Mouse (Mus musculus) lung, embryonic 15.5 days (tissue): ENCODE data around the gene Id1. TPM values are rescaled to one million over a fixed set of nuclear protein-coding genes. Genes with fewer than 3 reads are reported as not detected.

ENCODE experiments used
- ATAC-seq: fragments of 200-750 bp; cut with Nextera tagmentation; 2 replicates; pipeline ENCODE4 v1.8.0; 2017; ENCODE audit warnings: moderate number of reproducible peaks, borderline replicate concordance; ENCODE audit not compliant: low FRiP score, low TSS enrichment; ENCODE audit errors: extremely low read depth
- H3K27ac ChIP-seq: fragments of 300-500 bp; sonication (generic); 2 replicates; pipeline ENCODE4 v1.5.1; 2015; ENCODE audit warnings: moderate library complexity, mild to moderate bottlenecking, inconsistent platforms
- H3K27me3 ChIP-seq: fragments of 300-500 bp; sonication (generic); 2 replicates; pipeline ENCODE4 v1.6.1; 2015; ENCODE audit warnings: inconsistent platforms
- H3K36me3 ChIP-seq: fragments of 300-500 bp; sonication (generic); 2 replicates; pipeline ENCODE4 v1.6.1; 2015; ENCODE audit warnings: inconsistent platforms
- H3K4me1 ChIP-seq: fragments of 300-500 bp; sonication (generic); 2 replicates; pipeline ENCODE4 v1.6.1; 2015; ENCODE audit warnings: inconsistent platforms
- H3K4me2 ChIP-seq: fragments of 300-500 bp; sonication (generic); 2 replicates; pipeline ENCODE4 v1.6.1; 2015; ENCODE audit warnings: inconsistent platforms, mild to moderate bottlenecking, moderate library complexity
- H3K4me3 ChIP-seq: fragments of 300-500 bp; sonication (generic); 2 replicates; pipeline ENCODE4 v1.5.1; 2015; ENCODE audit warnings: mild to moderate bottlenecking, inconsistent platforms
- H3K9ac ChIP-seq: fragments of 300-500 bp; sonication (generic); 2 replicates; pipeline ENCODE4 v1.6.1; 2015; ENCODE audit warnings: inconsistent platforms
- H3K9me3 ChIP-seq: fragments of 300-500 bp; sonication (generic); 2 replicates; pipeline ENCODE4 v1.6.1; 2016; ENCODE audit warnings: inconsistent platforms
- WGBS: fragments of 180-500 bp; shearing (Covaris S2); methylation state at CpG from one replicate; pipeline ENCODE4 v1.1.7; 2015; 5-methylcytosine and 5-hydroxymethylcytosine counted together
- polyA plus RNA-seq: library from polyadenylated mRNA; unstranded; fragments of >200 nt; fragmentation: Nextera tagmentation; extraction: Ambion mirVana; gene quantifications from 2 replicates; pipeline ENCODE4 v1.2.1, GENCODE M21; 2015

The Id1 gene
- polyA plus RNA-seq, 1 experiment from 2014 or later = 143 TPM

DNA sequence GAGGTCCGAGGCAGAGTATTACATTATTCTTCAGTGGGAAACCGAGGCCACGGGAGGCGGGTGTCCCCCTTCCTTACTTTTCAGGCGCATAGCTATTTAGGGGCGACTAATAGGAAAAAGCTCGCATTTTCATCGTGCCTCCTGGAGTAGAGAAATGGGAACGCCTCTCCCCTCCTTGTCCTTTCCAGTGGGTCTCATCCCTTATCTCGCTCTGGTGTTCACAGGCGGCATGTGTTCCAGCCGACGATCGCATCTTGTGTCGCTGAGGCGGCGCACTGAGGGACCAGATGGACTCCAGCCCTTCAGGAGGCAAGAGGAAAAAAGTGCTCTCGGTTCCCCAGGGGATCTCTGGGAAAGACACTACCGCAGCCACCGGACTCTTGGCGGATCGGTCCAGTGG, 697 bp downstream of the Id1 start:
- peak overlapping the region; percentile 56 for H3K4me3 ChIP-seq
- H3K4me2 ChIP-seq = peak overlapping the region; percentile 80
- peaks cover 71% of the 10 kb centered on the region for H3K4me1 ChIP-seq
- ATAC-seq = no peak
- H3K27me3 ChIP-seq = no peaks in the 10 kb centered on the region
- peak overlapping the region; percentile 72 for H3K9ac ChIP-seq
- no peaks in the 10 kb centered on the region for H3K36me3 ChIP-seq
- H3K27ac ChIP-seq = peak overlapping the region; percentile 96
- H3K9me3 ChIP-seq = no peaks in the 10 kb centered on the region
- under 1% methylated on average over 22 of the region's 22 CpGs for WGBS

DNA sequence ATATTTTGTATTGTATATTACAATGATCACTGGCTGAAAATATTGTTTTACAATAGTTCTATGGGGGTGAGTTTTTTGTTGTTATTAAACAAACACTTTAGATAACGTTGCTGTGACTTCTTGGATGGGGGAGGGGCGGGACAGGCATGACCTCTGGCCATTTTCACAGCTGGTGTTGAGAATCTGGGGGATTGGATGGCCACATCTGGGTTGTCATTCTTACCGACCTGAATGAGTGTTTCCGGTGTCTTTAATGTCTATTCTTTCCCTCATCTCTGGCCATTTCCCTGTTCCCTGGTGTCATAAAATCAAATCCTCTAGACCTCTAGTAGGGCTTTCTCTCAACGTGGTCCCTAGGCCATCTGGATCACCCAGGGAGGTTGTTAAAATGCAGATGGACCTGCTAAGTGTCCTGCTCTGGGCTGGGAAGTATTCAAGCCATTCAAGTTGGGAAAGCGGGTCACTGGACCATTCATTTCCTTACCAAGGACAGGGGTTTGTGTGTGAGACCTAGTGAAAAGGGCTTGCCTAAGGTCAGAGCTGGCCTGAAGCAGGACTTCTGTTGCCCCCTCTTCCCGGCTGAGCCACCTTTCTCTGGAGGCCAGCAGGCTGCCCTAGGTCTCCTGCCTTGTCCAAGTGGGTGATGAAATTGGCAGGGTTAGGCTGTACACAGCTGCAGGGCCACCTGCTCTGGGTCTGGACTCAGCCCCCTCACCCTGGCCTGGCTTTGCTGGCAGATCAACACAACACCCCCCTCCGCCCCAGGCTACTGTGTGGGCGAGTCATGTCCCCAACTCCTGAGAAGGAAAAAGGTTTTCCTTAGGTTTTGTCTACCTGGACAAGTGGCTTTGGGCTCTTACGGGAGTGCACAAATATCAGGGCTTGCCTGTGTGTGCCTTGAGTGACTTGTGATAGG, 1.5 kb downstream of the Id1 start:
- no peak for ATAC-seq
- H3K9ac ChIP-seq = peak overlapping the region; percentile 72
- no peaks in the 10 kb centered on the region for H3K9me3 ChIP-seq
- H3K4me2 ChIP-seq = peak overlapping the region; percentile 80
- 9% methylated on average over 10 of the region's 10 CpGs for WGBS
- H3K27me3 ChIP-seq = no peaks in the 10 kb centered on the region
- H3K27ac ChIP-seq = peak overlapping the region; percentile 96
- peak overlapping the region; percentile 56 for H3K4me3 ChIP-seq
- H3K4me1 ChIP-seq = peaks cover 73% of the 10 kb centered on the region
- no peaks in the 10 kb centered on the region for H3K36me3 ChIP-seq

DNA sequence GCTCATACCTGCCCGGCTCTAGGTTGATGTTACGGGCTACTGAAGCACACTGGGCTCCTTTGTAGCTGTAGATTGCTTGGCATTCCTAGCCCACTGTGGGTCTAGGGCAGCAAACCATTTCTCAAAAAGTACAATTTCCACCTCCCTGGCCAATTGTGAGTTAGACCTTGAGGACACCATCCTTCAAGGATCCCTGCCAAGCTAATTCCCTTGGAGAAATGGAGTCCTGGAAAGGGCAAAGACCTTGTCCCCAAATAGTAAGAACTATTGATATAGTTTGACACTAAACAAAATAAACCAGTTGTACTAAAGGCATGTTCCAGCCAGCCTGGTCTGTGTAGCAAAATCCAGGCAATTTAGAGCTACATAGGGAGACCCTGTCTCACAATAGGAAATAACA, 2.3 kb downstream of the Id1 start:
- ATAC-seq = no peak
- Histone ChIP-seq H3K4me2 (peak overlapping the region; percentile 80), H3K36me3 (no peaks in the 10 kb centered on the region), H3K9ac (peak overlapping the region; percentile 72), H3K27ac (peak overlapping the region; percentile 96), H3K4me3 (peak overlapping the region; percentile 56), H3K27me3 (no peaks in the 10 kb centered on the region), H3K9me3 (no peaks in the 10 kb centered on the region), H3K4me1 (peaks cover 65% of the 10 kb centered on the region)
- 41% methylated on average over 2 of the region's 2 CpGs for WGBS

DNA sequence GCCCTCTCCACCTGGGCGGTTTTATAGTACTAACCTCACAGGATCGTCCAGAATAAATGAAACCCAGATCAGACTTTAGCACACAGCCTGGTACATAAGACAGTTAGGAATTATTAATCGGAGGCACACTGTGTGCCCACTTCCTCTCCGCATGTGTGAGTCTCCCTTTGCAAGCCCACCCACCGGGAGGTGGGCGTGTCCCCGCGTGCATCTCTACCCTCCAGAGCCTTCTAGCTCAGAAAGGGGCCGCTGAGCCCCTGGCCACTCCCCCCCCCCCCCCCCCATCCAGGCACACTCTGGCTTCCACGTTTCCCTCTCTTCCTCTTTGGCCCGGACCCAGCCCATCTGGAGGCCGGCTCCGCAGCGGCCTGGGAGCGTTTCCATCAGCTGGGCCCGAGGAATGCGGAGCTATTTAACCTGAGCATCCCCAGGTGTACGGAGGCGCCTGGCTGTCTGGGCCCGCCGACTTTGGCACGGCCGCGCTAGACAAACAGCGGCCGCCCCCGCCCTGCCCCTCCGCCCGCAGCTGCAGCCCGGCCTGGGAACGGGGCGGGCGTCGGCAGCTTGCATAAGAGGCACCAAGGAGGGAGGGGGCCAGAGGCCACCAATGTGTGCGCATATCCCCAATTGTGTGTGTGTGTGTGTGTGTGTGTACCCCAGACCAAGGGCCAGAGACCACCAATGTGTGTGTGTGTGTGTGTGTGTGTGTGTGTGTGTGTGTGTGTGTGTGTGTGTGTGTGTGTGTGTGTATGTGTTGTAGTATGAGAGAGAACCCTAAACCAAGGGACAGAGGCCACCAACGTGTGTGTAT, 3.2 kb downstream of the Id1 start:
- no peaks in the 10 kb centered on the region for H3K36me3 ChIP-seq
- peak overlapping the region; percentile 96 for H3K27ac ChIP-seq
- H3K4me3 ChIP-seq = peak overlapping the region; percentile 56
- 2% methylated on average over 35 of the region's 36 CpGs for WGBS
- no peaks in the 10 kb centered on the region for H3K27me3 ChIP-seq
- peak; percentile 65 for ATAC-seq
- no peaks in the 10 kb centered on the region for H3K9me3 ChIP-seq
- peak overlapping the region; percentile 72 for H3K9ac ChIP-seq
- peak overlapping the region; percentile 80 for H3K4me2 ChIP-seq
- H3K4me1 ChIP-seq = peaks cover 56% of the 10 kb centered on the region

DNA sequence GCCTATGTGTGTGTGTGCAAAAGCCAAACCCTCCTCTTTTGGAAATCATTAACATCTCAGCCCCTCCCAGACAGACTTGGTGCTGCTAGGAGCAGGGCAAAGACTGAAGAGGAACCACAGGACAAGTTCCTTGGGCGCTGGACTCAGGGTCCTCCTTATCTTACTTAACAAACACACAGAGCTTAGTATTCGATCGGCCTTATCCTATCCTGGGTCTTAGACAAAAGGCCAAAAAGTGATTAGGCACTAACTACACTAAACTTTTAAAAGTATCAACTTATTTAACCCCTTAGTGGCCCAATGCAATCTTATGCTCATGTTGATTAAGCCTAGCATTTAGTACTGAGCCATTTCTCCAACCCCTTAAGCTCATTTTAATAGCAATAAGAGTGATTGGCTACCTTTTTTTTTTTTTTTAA, 3.8 kb downstream of the Id1 start:
- ATAC-seq = peak; percentile 33; the same call in 1 of the 2 replicates
- H3K36me3 ChIP-seq = no peaks in the 10 kb centered on the region
- H3K4me1 ChIP-seq = peaks cover 50% of the 10 kb centered on the region
- no peak overlapping the region for H3K9ac ChIP-seq
- H3K27me3 ChIP-seq = no peaks in the 10 kb centered on the region
- no peaks in the 10 kb centered on the region for H3K9me3 ChIP-seq
- 6% methylated on average over 3 of the region's 3 CpGs for WGBS
- H3K4me3 ChIP-seq = peak overlapping the region; percentile 56; the same call in 1 of the 2 replicates
- peak overlapping the region; percentile 96 for H3K27ac ChIP-seq
- peak overlapping the region; percentile 80 for H3K4me2 ChIP-seq

DNA sequence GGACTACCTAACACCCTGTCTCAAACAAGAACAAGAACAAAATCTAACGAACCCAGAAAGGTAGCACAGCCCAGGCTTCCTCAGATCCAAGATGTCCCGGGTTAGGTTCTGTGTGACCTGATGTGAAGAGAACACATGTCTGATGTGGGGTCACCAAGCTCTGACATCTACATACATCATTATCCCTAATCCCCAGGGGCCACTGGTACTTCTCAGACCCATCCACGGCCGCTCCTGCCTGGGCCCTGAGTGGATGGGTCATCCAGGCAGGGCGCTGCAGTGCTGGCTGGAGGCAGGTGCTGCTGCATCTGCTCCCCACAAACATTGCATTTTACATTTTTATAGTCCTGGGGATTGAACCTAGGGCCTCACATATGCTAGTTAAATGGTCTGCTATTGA, 4.4 kb downstream of the Id1 start:
- WGBS = 64% methylated on average over 5 of the region's 5 CpGs
- H3K27me3 ChIP-seq = no peaks in the 10 kb centered on the region
- no peaks in the 10 kb centered on the region for H3K9me3 ChIP-seq
- peak overlapping the region; percentile 96 for H3K27ac ChIP-seq
- H3K9ac ChIP-seq = no peak overlapping the region
- no peak overlapping the region for H3K4me2 ChIP-seq
- H3K36me3 ChIP-seq = no peaks in the 10 kb centered on the region
- no peak for ATAC-seq
- H3K4me3 ChIP-seq = no peak overlapping the region
- peaks cover 50% of the 10 kb centered on the region for H3K4me1 ChIP-seq

DNA sequence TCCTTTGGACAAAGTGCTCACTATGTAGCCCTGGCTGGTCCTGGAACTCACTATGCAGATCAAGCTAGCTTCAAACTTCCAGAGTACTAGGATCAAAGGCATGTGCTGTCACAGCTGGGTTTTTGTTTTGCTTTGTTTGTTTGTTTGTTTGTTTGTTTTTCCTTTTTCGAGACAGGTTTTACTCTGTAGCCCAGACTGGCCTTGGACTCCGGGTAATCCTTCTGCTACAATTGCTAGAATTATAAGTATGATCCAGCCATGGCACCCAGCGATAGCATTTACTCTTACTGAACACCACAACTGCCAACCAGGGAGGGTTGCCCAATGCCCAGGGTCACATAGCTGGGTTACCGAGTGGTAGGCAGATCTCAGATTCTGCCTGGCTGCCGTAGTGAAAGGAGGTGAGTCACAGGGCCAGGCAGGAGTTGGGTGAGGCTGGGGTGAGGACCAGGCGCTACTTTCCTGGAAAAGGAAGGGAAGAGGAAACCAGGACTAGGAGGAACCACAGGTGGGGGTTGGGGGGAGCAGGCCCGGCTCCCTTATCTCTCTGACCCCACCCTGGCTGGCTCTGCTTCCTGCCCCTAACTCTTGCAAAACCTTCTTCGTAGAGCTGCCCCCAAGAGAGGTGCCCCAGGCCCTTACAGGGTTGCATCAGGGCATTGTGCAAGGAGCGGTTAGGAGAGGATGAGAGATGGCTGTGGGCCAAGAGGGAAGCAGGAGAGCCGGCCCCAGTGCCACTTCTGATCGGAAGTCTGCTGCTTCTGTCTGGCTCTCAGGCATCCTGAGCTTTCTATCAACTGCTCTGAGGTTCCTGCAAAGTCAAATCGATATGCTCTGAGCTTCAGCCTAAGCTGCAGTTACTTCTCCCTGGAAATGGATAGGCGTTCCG, 5.3 kb downstream of the Id1 start:
- H3K36me3 ChIP-seq = no peaks in the 10 kb centered on the region
- no peaks in the 10 kb centered on the region for H3K9me3 ChIP-seq
- 18% methylated on average over 14 of the region's 14 CpGs for WGBS
- H3K9ac ChIP-seq = 0 out of 2 replicates have a peak overlapping the region, but pooled peaks have one; percentile 5
- ATAC-seq = peak; percentile 41
- H3K4me1 ChIP-seq = peaks cover 50% of the 10 kb centered on the region
- H3K4me2 ChIP-seq = peak overlapping the region; percentile 40
- peak overlapping the region; percentile 10; the same call in 1 of the 2 replicates for H3K4me3 ChIP-seq
- peak overlapping the region; percentile 96 for H3K27ac ChIP-seq
- H3K27me3 ChIP-seq = no peaks in the 10 kb centered on the region

DNA sequence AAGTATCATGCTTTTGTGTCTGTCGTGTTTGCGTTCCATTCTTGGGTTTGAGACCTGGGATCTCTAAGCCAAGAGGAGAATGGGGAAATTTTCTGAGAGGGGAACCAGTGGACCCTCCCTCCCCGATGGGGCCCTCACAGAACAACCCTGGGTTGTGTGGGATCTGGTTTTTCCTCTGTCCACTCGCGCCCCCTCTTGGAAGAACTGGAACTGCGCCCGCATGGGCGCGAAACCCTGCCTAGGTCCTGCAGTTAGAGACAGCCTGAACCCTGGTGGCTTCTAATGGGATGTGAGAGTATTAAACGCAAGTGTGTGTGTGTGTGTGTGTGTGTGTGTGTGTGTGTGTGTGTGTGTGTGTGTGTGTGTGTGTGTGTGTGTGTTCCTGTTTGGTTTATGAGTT, 6.4 kb downstream of the Id1 start:
- Histone ChIP-seq H3K36me3 (no peaks in the 10 kb centered on the region), H3K4me1 (peaks cover 49% of the 10 kb centered on the region), H3K4me2 (peak overlapping the region; percentile 40; the same call in 1 of the 2 replicates), H3K4me3 (no peak overlapping the region), H3K9ac (0 out of 2 replicates have a peak overlapping the region, but pooled peaks have one; percentile 5), H3K9me3 (no peaks in the 10 kb centered on the region), H3K27me3 (no peaks in the 10 kb centered on the region), H3K27ac (peak overlapping the region; percentile 96)
- peak; percentile 25; the same call in 1 of the 2 replicates for ATAC-seq
- WGBS = 34% methylated on average over 10 of the region's 10 CpGs

DNA sequence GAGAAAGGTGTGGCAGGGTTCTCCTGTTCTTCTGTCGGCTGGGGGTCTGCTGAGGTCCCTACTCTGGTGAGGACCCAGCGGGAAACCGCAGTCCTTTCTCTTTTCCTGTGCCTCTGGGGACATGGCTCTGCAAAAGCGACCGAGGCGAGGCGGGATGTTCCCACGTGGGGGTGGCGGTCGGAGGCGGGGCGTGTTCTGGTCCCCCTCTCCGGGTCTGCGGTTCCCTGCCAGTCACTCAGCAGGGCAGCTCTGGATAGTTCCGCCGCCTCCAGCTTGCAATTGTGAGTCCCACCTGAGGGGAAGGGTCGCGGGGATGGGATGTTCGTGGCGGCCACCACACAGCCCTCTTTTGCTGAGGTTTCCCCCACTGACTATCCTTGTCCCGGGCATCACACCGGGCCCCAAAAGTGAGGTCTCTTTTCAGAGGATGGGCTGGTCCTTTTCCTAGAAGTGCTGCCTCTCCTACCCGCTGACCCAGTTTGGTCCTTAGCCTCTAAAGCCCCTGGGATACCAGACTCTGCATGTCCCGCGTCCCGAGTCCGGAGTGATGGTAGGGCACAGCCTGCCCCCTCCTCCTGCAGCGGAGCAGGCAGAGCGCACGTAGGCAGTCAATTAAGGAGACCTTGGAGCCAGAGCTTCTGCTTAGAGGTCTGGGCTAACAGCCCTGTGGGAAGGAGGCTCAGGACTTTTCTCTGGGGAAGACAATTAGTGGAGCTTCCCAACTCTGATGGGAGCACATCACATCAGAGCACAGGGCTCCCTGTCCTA, 18.1 kb downstream of the Id1 start, which contains the start of gene Cox4i2:
TSS of gene Cox4i2 (plus strand) at position 230 of the 768 bp plus-strand sequence.
- H3K4me2 ChIP-seq = peak within 1 kb of the TSS; percentile 60
- H3K36me3 ChIP-seq = no peaks in the 10 kb centered on the region
- WGBS = 4% methylated on average over 30 of the region's 30 CpGs
- no peaks in the 10 kb centered on the region for H3K27me3 ChIP-seq
- peaks cover 31% of the 10 kb centered on the region for H3K4me1 ChIP-seq
- no peaks in the 10 kb centered on the region for H3K9me3 ChIP-seq
- ATAC-seq = peak; percentile 64; the same call in 1 of the 2 replicates
- peak within 1 kb of the TSS; percentile 30 for H3K9ac ChIP-seq
- H3K27ac ChIP-seq = no peak within 1 kb of the TSS
- H3K4me3 ChIP-seq = peak within 1 kb of the TSS; percentile 35

DNA sequence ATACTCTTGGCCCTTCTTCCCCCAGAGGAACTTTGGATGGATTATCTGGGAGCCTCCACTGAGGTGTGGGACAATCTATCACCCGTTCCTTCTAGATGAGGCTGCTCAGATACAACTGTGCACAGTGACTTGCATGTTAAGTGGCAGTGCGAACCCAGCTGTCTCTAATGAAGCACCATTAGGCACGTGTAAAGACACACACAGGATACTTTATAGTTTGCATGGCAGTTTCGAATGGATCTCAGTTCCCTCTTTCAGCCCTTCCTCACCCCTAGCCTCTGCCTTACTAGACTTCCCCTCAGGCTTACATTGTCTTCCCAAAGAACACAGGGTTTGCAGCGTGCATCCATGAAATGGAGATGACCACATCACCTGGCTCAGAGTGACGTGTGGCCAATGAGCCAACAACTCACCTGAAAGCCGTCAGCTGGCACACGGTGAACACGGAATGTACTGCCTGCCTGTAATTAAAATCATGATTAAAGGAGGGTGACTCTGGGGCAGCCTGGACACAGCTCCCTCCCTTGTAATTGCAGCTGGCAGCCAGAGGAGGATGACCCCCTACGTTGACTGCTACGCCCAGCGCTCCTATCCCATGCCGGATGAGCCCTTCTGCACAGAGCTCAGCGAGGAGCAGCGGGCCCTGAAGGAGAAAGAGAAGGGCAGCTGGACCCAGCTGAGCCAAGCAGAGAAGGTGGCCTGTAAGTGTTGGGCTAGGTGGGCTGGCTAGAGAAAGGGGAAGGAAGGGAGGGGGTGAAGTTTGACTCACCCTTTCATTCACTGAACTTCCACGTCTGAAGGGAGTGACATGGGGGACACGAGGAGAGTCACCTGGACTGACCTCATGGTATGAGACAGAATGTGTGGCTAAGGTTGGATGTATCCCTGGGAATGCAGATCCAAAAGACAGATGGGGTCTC, 20.7 kb downstream of the Id1 start:
- H3K4me2 ChIP-seq = no peak overlapping the region
- no peak overlapping the region for H3K27ac ChIP-seq
- H3K4me3 ChIP-seq = no peak overlapping the region
- H3K4me1 ChIP-seq = peaks cover 31% of the 10 kb centered on the region
- no peak for ATAC-seq
- H3K9me3 ChIP-seq = no peaks in the 10 kb centered on the region
- H3K9ac ChIP-seq = no peak overlapping the region
- 66% methylated on average over 17 of the region's 17 CpGs for WGBS
- no peaks in the 10 kb centered on the region for H3K27me3 ChIP-seq
- H3K36me3 ChIP-seq = no peaks in the 10 kb centered on the region
